Mouse (Mus musculus) bone marrow macrophage, adult 2 months (primary cell): ENCODE data around the gene Cog5.

Source experiments
- CTCF ChIP-seq: IDR thresholded peaks from 2 replicates; pipeline ENCODE4 v1.5.1; 2012; ENCODE audit warnings: low read depth, mild to moderate bottlenecking, low read length, moderate library complexity
- POLR2A ChIP-seq: IDR thresholded peaks from 2 replicates; pipeline ENCODE4 v1.6.1; 2012; ENCODE audit warnings: mild to moderate bottlenecking, low read depth, low read length, borderline replicate concordance

DNA sequence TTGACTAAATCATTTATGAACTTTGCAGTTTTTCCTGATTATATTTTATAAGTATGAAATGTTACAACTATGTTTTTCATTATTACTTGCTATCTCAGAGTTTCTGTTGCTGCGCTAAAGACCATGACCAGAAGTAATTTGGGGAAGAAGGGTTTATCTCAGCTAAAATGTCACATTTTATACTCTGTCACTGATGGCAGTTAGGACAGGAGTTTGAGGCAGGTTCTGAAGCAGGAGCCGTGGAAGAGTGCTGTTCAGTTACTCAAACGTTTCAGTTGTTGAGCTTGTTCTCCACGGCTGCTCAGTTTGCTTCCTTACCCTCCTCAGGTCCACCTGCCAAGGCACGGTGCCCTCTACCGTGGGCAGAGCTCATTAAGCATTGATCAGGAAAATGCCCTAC lies 11.3 kb downstream of the Cog5 start:
- no peak for TF ChIP-seq CTCF
- no peak for TF ChIP-seq POLR2A
